Mouse (Mus musculus) brain, embryonic 14.5 days (tissue): ENCODE measurements around the gene Ucp2.

ENCODE experiments used
- CTCF ChIP-seq: fragments of 200-500 bp; IDR thresholded peaks from 2 replicates; pipeline ENCODE4 v1.5.1; 2012; ENCODE audit warnings: inconsistent platforms, mild to moderate bottlenecking, moderate library complexity, borderline replicate concordance; ENCODE audit not compliant: insufficient read depth, insufficient read length; ENCODE audit errors: extremely low read depth
- POLR2A ChIP-seq: fragments of 200-500 bp; IDR thresholded peaks from 2 replicates; pipeline ENCODE4 v1.6.1; 2012; ENCODE audit warnings: mild to moderate bottlenecking, inconsistent platforms, borderline replicate concordance; ENCODE audit not compliant: poor library complexity, insufficient read depth, insufficient read length, severe bottlenecking; ENCODE audit errors: extremely low read depth

- TF ChIP-seq CTCF (no peak), POLR2A (no peak)
Measured at GRCm38 (mm10) chr7:100497982-100498381, 4.8 kb downstream of the Ucp2 start.
